Comparison of ENCODE assay signal across 24 mouse cellular contexts in genomic region chr11:5125713-5126112, GRCm38 (mm10). TPM values are rescaled to one million over a fixed set of nuclear protein-coding genes. Genes with fewer than 3 reads are reported as not detected.
DNase-seq lines count a peak whose midpoint lies in the region; ATAC-seq and TF ChIP-seq lines count a peak whose summit lies in the region.
"Had no signal": no experiment of that assay in that cellular context is flagged by ENCODE, and none has a peak within 500 bp of the region (broad histone marks: within the 10 kb centered on the region; RNA-seq: fewer than 3 reads in every experiment).

No protein-coding gene starts in this region.

- no peaks in the 10 kb centered on the region for H3K79me2 ChIP-seq in myocyte (ENCODE audit: control insufficient read depth, insufficient read depth)

- H3K4me3 ChIP-seq in myocyte, result no peak overlapping the region
- no peak overlapping the region for H3K4me3 ChIP-seq in lung, adult 2 months (replicated peaks; ENCODE audit: extremely low read depth, low read depth, low read length)
- no peak overlapping the region for H3K4me3 ChIP-seq in lung, postnatal 0 days (ENCODE audit: low read depth, low read length)
- H3K4me3 ChIP-seq: embryonic facial prominence, embryonic 10.5 days; embryonic facial prominence, embryonic 12.5 days; erythroblast, embryonic 14.5 days; forebrain, embryonic 10.5 days; forebrain, embryonic 12.5 days had no signal

- DNase-seq in 3T3-L1 (ENCODE audit: low read depth, low spot score) (peak; percentile 52), NIH3T3 (ENCODE audit: low read depth) (peak; percentile 72)
- DNase-seq in lung, adult 2 months, result no peak
- DNase-seq in lung, postnatal 0 days (ENCODE audit: low spot score), result no peak
- DNase-seq: adrenal gland, adult 8-10 months; adrenal gland, postnatal 14 days; adrenal gland, postnatal 36 days; cerebellum, adult 11-12 months; cerebellum, adult 2 months; cerebellum, adult 9-10 months; cerebellum, postnatal 10 days; cerebellum, postnatal 25 days had no signal

- H3K27me3 ChIP-seq in myocyte (ENCODE audit: control insufficient read depth, insufficient read depth, insufficient read length), result no peaks in the 10 kb centered on the region
- H3K27me3 ChIP-seq in lung, postnatal 0 days (replicated peaks; ENCODE audit: insufficient read depth, low read length), result no peaks in the 10 kb centered on the region
- H3K27me3 ChIP-seq: embryonic facial prominence, embryonic 12.5 days; forebrain, embryonic 12.5 days had no signal

- H3K4me1 ChIP-seq in lung, adult 2 months (ENCODE audit: control insufficient read depth, insufficient read depth, low read length), result no peaks in the 10 kb centered on the region
- no peaks in the 10 kb centered on the region for H3K4me1 ChIP-seq in lung, postnatal 0 days (ENCODE audit: insufficient read depth, low read depth, low read length)
- H3K4me1 ChIP-seq: embryonic facial prominence, embryonic 12.5 days had no signal

- H3K27ac ChIP-seq in lung, postnatal 0 days (ENCODE audit: low read length), result no peak overlapping the region
- H3K27ac ChIP-seq: embryonic facial prominence, embryonic 10.5 days; embryonic facial prominence, embryonic 12.5 days; forebrain, embryonic 12.5 days had no signal

- TF ChIP-seq POLR2A in myocyte (IDR thresholded peaks at IDR 0.05; ENCODE audit: insufficient read length, low read depth), result no peak
- TF ChIP-seq POLR2A in lung, adult 2 months (IDR thresholded peaks at IDR 0.05; ENCODE audit: borderline replicate concordance, extremely low read depth, low read depth, low read length), result no peak

- H3K9ac ChIP-seq in lung, postnatal 0 days (replicated peaks; ENCODE audit: low read depth), result no peak overlapping the region
- H3K9ac ChIP-seq: embryonic facial prominence, embryonic 12.5 days; forebrain, embryonic 12.5 days had no signal

- TF ChIP-seq EP300 in lung, postnatal 0 days (IDR thresholded peaks at IDR 0.05), result no peak

- no peak overlapping the region for H3ac ChIP-seq in myocyte (ENCODE audit: control insufficient read depth, insufficient read length)

- H3K9me3 ChIP-seq in lung, postnatal 0 days (ENCODE audit: low read length), result no peaks in the 10 kb centered on the region
- H3K9me3 ChIP-seq: embryonic facial prominence, embryonic 10.5 days; embryonic facial prominence, embryonic 12.5 days; forebrain, embryonic 12.5 days; G1E had no signal

- WGBS in lung, adult 2 months, result 77% methylated on average over 4 of the region's 4 CpGs
- 79% methylated on average over 4 of the region's 4 CpGs for WGBS in lung, postnatal 0 days

- peak overlapping the region; percentile 21 for H3K4me2 ChIP-seq in myocyte (ENCODE audit: low read depth)
- no peak overlapping the region for H3K4me2 ChIP-seq in lung, postnatal 0 days (replicated peaks; ENCODE audit: low read depth, low read length)
- H3K4me2 ChIP-seq: embryonic facial prominence, embryonic 12.5 days; forebrain, embryonic 12.5 days had no signal

- no peaks in the 10 kb centered on the region for H3K36me3 ChIP-seq in myocyte (ENCODE audit: control insufficient read depth, insufficient read depth)
- no peaks in the 10 kb centered on the region for H3K36me3 ChIP-seq in lung, postnatal 0 days (ENCODE audit: insufficient read depth, low read length)
- H3K36me3 ChIP-seq: embryonic facial prominence, embryonic 12.5 days; G1E had no signal

- no peak for ATAC-seq in lung, postnatal 0 days
- ATAC-seq: activated CD4-positive, CD25-positive, alpha-beta regulatory T cell, adult 4 months; CD4-positive, CD25-positive, alpha-beta regulatory T cell, adult 4 months; forebrain, embryonic 14.5 days; forebrain, embryonic 16.5 days; Patski had no signal

- no peak for TF ChIP-seq CTCF in lung, adult 2 months (IDR thresholded peaks at IDR 0.05; ENCODE audit: insufficient read depth, low read length)
- TF ChIP-seq CTCF in lung, postnatal 0 days (IDR thresholded peaks at IDR 0.05), result no peak

TF ChIP-seq in myocyte, 11 proteins besides CTCF, POLR2A, EP300 and RAD21:
- TF ChIP-seq POLR2AphosphoS2 (IDR thresholded peaks at IDR 0.05; ENCODE audit: insufficient read length, low read depth) (no peak), TCF3 (IDR thresholded peaks at IDR 0.05; ENCODE audit: insufficient read length, low read depth) (no peak), E2F4 (IDR thresholded peaks at IDR 0.05; ENCODE audit: insufficient read depth) (no peak), REST (IDR thresholded peaks at IDR 0.05; ENCODE audit: insufficient read depth, insufficient read length) (no peak), CEBPB (IDR thresholded peaks at IDR 0.05; ENCODE audit: insufficient read depth, poor library complexity, severe bottlenecking) (peak; percentile 82)

RNA-seq across cellular contexts. Expression of gene Emid1, which starts 26.3 kb away (rescaled TPM):
- polyA plus RNA-seq in myocyte (2012; fragmentation: generic; extraction: Trizol), result 0.04 TPM
- polyA plus RNA-seq in lung, adult 2 months (2012; rRNA removed), result 31.4 and 40.2 TPM in 2 replicates
- polyA plus RNA-seq in lung, postnatal 0 days (2015; fragmentation: Nextera tagmentation; extraction: Ambion mirVana), result 63.3 and 67.5 TPM in 2 replicates
- polyA plus RNA-seq: activated CD4-positive, CD25-positive, alpha-beta regulatory T cell, adult 4 months; G1E; Patski had no signal

RNA-seq across cellular contexts. Expression of gene Ewsr1, which starts 26.6 kb away (rescaled TPM):
- 157 TPM for polyA plus RNA-seq in myocyte (2012; fragmentation: generic; extraction: Trizol)
- polyA plus RNA-seq in lung, adult 2 months (2012; rRNA removed), result 255 and 420 TPM in 2 replicates
- polyA plus RNA-seq in lung, postnatal 0 days (2015; fragmentation: Nextera tagmentation; extraction: Ambion mirVana), result 274 and 290 TPM in 2 replicates

RNA-seq across cellular contexts. Expression of gene Rhbdd3, which starts 27.0 kb away (rescaled TPM):
- polyA plus RNA-seq in myocyte (2012; fragmentation: generic; extraction: Trizol), result 23.6 TPM
- 16.3 and 18.8 TPM in 2 replicates for polyA plus RNA-seq in lung, adult 2 months (2012; rRNA removed)
- polyA plus RNA-seq in lung, postnatal 0 days (2015; fragmentation: Nextera tagmentation; extraction: Ambion mirVana), result 17.0 and 19.4 TPM in 2 replicates

Comparison
In these comparisons a context has a peak if more than half of its experiments do, and no peak if none do; other contexts are left out.
1. DNase-seq: peak in 3T3-L1 (single experiment) and NIH3T3 (single experiment); none in lung, adult 2 months (single experiment) and lung, postnatal 0 days (single experiment).
2. RNA of gene Emid1, which starts 26.3 kb away (polyA plus RNA-seq): 63.3 to 67.5 TPM in lung, postnatal 0 days and 31.4 to 40.2 TPM in lung, adult 2 months; 0.04 TPM in myocyte (single experiment); every median in the first group is over 10 times any median in the second.